23 mouse cellular contexts compared by ENCODE assay signal in genomic region chr5:119292889-119293288, GRCm38 (mm10).
DNase-seq lines count a peak whose midpoint lies in the region; ATAC-seq and TF ChIP-seq lines count a peak whose summit lies in the region.
"Had no signal": no experiment of that assay in that cellular context is flagged by ENCODE, and none has a peak within 500 bp of the region (broad histone marks: within the 10 kb centered on the region; RNA-seq: fewer than 3 reads in every experiment).

No protein-coding gene starts in this region.

- peak; percentile 34 for TF ChIP-seq CTCF in kidney, adult 2 months (conservative IDR thresholded peaks at IDR 0.05; ENCODE audit: insufficient read depth, insufficient read length, low read depth, low read length)
- TF ChIP-seq CTCF in liver, postnatal 0 days (IDR thresholded peaks at IDR 0.05; ENCODE audit: low read depth) = peak; percentile 41; the same call in 1 of the 2 replicates
- TF ChIP-seq CTCF in bone marrow, adult 2 months (IDR thresholded peaks at IDR 0.05; ENCODE audit: control insufficient read depth, insufficient read depth, low read length) = peak; percentile 33; the same call in 1 of the 2 replicates

- H3K9ac ChIP-seq in kidney, embryonic 14.5 days (ENCODE audit: low read depth, low read length) = no peak overlapping the region
- H3K9ac ChIP-seq in liver, postnatal 0 days (replicated peaks) = no peak overlapping the region
- H3K9ac ChIP-seq: forebrain, postnatal 0 days; heart, embryonic 15.5 days; hindbrain, embryonic 14.5 days; limb, embryonic 13.5 days had no signal

- no peak overlapping the region for H3K4me3 ChIP-seq in kidney, adult 2 months (ENCODE audit: insufficient read depth, low read depth, low read length)
- H3K4me3 ChIP-seq in kidney, embryonic 14.5 days (ENCODE audit: low read length) = no peak overlapping the region
- H3K4me3 ChIP-seq in liver, postnatal 0 days (ENCODE audit: low read depth, low read length) = no peak overlapping the region
- H3K4me3 ChIP-seq in bone marrow, adult 2 months (replicated peaks; ENCODE audit: control insufficient read depth, low read depth, low read length) = no peak overlapping the region
- H3K4me3 ChIP-seq: heart, embryonic 15.5 days; limb, embryonic 13.5 days had no signal

- no peak overlapping the region for H3K4me2 ChIP-seq in kidney, embryonic 14.5 days (replicated peaks; ENCODE audit: low read depth, low read length)
- H3K4me2 ChIP-seq in liver, postnatal 0 days (ENCODE audit: low read depth, low read length) = no peak overlapping the region
- H3K4me2 ChIP-seq: heart, embryonic 15.5 days; hindbrain, embryonic 14.5 days; limb, embryonic 13.5 days had no signal

- DNase-seq in kidney, adult 2 months = no peak
- DNase-seq in liver, postnatal 0 days = no peak
- DNase-seq in liver (no peak), ES-CJ7 (ENCODE audit: low read depth, low spot score) (peak; percentile 39)
- no peak for DNase-seq in ovary, postnatal 36 days (ENCODE audit: low spot score)
- no peak for DNase-seq in right cerebral cortex, adult 2 months (ENCODE audit: low spot score in 2 of 2)
- DNase-seq: B cell, adult 2 months; cerebellum, adult 11-12 months; cerebellum, postnatal 14 days; forebrain, postnatal 0 days; gastrocnemius, postnatal 36 days; heart, postnatal 4 days; kidney, postnatal 10 days; lung, adult 18-20 months; lung, postnatal 4 days; right cerebral cortex, adult 18-20 months had no signal

- H3K9me3 ChIP-seq in kidney, embryonic 14.5 days (ENCODE audit: control insufficient read depth, low read length) = peaks cover 3% of the 10 kb centered on the region; the same call in 1 of the 2 replicates
- H3K9me3 ChIP-seq in liver, postnatal 0 days (ENCODE audit: low read length) = peaks cover 2% of the 10 kb centered on the region; the same call in 1 of the 2 replicates
- H3K9me3 ChIP-seq: heart, embryonic 15.5 days had no signal

- no peaks in the 10 kb centered on the region for H3K4me1 ChIP-seq in kidney, adult 2 months (ENCODE audit: control insufficient read depth, insufficient read depth, low read length)
- 0 out of 2 replicates have a peak, but pooled peaks cover 6% of the 10 kb centered on the region for H3K4me1 ChIP-seq in kidney, embryonic 14.5 days (ENCODE audit: control insufficient read depth, insufficient read depth, low read length)
- H3K4me1 ChIP-seq in liver, postnatal 0 days (ENCODE audit: insufficient read depth) = 0 out of 2 replicates have a peak, but pooled peaks cover 4% of the 10 kb centered on the region
- H3K4me1 ChIP-seq in bone marrow, adult 2 months (ENCODE audit: control insufficient read depth, insufficient read depth, low read length) = no peaks in the 10 kb centered on the region
- H3K4me1 ChIP-seq: heart, embryonic 15.5 days; limb, embryonic 13.5 days had no signal

- WGBS in kidney, adult 2 months = 88% methylated on average over 1 of the region's 1 CpGs
- WGBS in kidney, embryonic 14.5 days = 88% methylated on average over 1 of the region's 1 CpGs
- WGBS in liver, postnatal 0 days (ENCODE audit: insufficient replicate concordance) = 79% methylated on average over 1 of the region's 1 CpGs
- 82% methylated on average over 1 of the region's 1 CpGs for WGBS in bone marrow, adult 2 months

- no peak for TF ChIP-seq EP300 in liver, postnatal 0 days (IDR thresholded peaks at IDR 0.05; ENCODE audit: low read depth)

- no peak for ATAC-seq in kidney, embryonic 14.5 days (ENCODE audit: low FRiP score, low TSS enrichment)
- ATAC-seq in liver, postnatal 0 days = no peak
- ATAC-seq: forebrain, postnatal 0 days; midbrain, embryonic 16.5 days had no signal

- TF ChIP-seq POLR2A in kidney, adult 2 months (IDR thresholded peaks at IDR 0.05; ENCODE audit: low read depth, low read length) = no peak
- no peak for TF ChIP-seq POLR2A in bone marrow, adult 2 months (IDR thresholded peaks at IDR 0.05; ENCODE audit: borderline replicate concordance, control insufficient read depth, low read depth, low read length)

- H3K27ac ChIP-seq in kidney, adult 2 months (ENCODE audit: insufficient read depth, low read depth, low read length) = no peak overlapping the region
- H3K27ac ChIP-seq in kidney, embryonic 14.5 days (ENCODE audit: low read depth, low read length) = no peak overlapping the region
- H3K27ac ChIP-seq in liver, postnatal 0 days (ENCODE audit: low read depth) = no peak overlapping the region
- H3K27ac ChIP-seq in bone marrow, adult 2 months (ENCODE audit: control insufficient read depth, insufficient read depth, low read depth, low read length, poor library complexity) = no peak overlapping the region
- H3K27ac ChIP-seq: heart, embryonic 15.5 days; hindbrain, embryonic 14.5 days; limb, embryonic 13.5 days had no signal

- no peaks in the 10 kb centered on the region for H3K36me3 ChIP-seq in kidney, adult 2 months (ENCODE audit: control insufficient read depth, insufficient read depth, low read length)
- H3K36me3 ChIP-seq in kidney, embryonic 14.5 days (ENCODE audit: control insufficient read depth, insufficient read depth, low read length) = no peaks in the 10 kb centered on the region
- no peaks in the 10 kb centered on the region for H3K36me3 ChIP-seq in liver, postnatal 0 days (replicated peaks; ENCODE audit: insufficient read depth, low read length)
- H3K36me3 ChIP-seq: heart, embryonic 15.5 days; limb, embryonic 13.5 days had no signal

- H3K27me3 ChIP-seq in kidney, adult 2 months (replicated peaks; ENCODE audit: control insufficient read depth, insufficient read depth, low read length) = no peaks in the 10 kb centered on the region
- H3K27me3 ChIP-seq in kidney, embryonic 14.5 days (ENCODE audit: control insufficient read depth, insufficient read depth, low read length) = no peaks in the 10 kb centered on the region
- H3K27me3 ChIP-seq in liver, postnatal 0 days (ENCODE audit: insufficient read depth, low read length) = no peaks in the 10 kb centered on the region
- H3K27me3 ChIP-seq: CH12.LX had no signal
